Mouse (Mus musculus) ovary, adult 18-20 months (tissue): ENCODE data around the gene Six2.

ENCODE experiments used
- DNase-seq: peaks from one replicate; pipeline ENCODE4 v3.0.0; 2022; ENCODE audit warnings: low spot score, mixed read lengths

Gene Six2

DNA sequence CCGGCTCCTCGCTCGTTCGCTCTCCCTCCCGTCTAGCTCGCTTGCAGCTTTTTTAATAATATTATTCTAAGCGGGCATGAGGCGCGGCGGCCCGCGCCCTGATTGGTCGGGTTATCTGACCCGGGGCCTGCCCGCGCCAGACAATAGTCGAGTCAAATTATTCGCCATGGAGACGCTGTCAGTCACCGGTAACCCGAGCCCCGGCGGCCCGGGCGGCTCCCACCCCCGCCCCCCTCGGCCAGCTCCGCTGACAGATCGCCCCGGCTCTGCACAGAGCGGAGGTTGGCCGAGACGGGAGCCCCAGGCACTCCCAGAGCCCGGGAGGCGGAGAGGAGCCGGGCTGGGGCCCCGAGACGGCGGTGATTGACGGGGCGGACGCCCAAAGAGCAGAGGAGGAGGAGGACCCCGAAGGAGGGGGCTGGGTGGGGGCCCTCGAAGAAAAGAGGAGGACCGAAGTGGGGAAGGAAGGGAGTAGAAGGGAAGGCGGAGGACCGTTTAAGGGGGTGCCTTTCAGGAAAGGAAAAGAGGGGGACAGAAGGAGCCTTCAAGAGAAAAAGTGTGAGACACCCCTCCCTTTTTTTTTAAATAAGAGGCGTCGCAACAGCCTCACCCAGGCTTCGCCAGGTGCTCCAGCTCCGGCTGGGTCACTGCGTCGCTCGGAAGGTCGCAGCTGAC is at the start of gene Six2:
TSS of gene Six2 (minus strand) at position 39 of the 675 bp plus-strand sequence.
- peak; percentile 47 for DNase-seq

DNA sequence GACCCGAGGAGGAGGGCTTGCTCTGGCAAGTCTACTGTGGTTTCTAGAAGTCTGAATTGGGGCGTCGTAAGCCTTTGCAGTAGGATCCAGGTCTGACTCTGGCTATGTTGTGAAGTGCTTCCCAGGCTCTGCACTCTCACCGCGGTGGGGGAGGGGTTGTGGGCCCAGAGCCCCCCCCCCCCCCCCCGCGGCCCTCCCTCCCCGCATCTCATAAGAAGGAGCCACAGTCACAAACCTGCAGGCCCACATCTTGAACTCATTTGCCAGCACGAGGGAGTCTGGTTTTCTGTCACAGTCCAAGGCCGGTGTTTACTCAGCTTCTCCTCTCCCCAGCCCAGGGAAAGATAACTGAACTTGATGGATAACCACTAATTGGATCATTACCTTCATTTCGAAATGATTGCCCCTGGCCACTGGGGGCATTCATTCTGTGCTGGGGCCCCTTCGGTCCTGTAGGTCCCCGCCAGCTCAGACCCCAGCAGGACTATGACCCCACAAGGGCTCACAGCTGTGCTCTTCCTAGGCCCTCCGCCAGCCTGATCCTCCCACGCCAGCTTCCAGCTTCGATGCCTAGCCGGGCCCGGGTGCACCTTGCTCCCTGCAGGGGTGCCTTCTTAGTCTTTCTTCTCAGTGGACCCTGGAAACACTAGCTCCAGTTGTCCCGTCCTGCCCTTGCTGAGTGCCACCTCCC is 49.2 kb upstream of the Six2 start:
- DNase-seq, result no peak

DNA sequence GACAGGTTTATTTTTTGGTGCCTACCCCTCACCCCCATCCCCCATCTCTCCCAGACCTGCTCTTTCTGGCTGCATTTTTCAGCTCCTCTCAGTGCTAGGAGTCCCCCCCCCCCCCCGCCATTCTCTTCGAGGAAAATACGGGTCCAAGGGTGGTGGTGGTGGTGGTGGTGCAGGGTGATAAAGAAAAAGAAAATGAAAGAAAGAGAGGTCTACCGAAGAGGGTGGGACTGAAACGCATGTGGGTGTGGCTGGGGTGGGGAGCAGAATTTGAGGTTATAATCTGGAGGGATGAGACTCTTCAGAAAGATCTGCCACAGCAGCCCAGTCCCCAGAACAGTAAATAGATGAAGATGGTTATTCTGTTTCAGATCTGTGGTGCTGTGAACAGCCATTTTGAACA is 43.3 kb upstream of the Six2 start:
- DNase-seq, result no peak

DNA sequence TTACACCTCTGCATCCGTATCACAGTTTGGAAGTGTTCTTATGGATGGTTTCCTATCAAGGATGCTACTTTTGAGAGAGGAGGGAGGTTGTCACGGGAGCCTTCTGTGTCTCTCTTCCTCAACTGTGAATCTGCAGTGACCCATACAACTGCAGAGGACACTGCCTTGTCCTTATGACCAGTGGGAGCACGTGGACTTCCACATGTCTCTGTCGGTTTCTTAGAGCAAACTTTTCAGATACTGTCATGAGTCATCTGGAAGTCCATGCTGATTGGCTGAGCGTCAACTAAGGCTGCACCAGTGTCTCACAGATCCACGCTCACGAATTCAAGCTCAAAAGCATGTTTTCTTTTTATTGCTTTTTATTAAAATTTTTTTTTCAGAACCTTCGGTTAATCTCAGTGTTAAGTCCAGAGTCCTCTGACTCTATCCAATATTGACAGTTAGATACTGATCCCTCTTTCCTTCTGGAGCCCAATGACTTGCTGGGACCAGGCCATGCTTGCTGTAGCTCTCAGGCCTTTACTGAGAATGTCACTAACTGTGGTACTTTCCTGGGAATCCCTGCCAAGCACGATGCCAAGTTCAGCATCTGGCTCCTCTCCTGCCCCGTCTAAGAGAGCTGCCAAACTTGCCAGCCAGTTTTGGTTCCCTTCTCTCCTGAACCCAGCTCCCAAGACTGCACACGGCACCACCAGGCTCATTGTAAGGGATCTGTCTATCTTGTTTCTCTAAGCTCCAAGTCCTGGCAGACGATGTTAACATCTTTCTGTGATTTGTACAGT is 42.3 kb upstream of the Six2 start:
- DNase-seq, result no peak

DNA sequence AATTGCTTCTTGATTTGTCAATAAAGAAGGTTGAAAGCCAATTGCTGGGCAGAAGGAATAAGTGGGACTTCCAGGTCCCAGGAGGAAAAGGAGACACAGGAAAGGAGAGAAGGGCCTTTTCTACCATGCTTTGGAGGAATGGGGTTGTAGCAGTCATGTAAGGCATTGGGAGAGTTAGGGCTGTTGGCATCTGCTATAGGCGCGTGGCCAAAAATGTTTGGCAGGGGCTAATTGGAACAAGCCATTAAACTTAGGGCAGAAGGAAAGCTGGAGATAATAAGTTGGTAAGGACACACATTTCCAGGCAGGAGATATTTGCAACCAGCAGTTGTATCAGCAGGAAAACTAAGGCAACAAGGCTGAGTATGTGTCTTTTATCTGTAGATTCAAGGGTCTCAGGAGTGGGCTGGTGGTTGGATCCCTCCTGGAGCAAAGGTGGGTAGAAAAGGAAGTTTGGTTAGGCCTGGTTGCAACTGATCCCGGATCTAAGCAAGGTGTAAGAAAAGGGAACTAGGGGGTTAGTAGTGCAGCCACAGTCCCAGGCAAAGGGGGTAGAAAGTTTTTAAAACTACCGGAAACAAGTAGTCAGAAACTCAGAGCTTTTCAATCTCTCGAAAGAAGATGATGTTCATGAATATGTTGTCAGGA is 40.1 kb upstream of the Six2 start:
- DNase-seq, result no peak

DNA sequence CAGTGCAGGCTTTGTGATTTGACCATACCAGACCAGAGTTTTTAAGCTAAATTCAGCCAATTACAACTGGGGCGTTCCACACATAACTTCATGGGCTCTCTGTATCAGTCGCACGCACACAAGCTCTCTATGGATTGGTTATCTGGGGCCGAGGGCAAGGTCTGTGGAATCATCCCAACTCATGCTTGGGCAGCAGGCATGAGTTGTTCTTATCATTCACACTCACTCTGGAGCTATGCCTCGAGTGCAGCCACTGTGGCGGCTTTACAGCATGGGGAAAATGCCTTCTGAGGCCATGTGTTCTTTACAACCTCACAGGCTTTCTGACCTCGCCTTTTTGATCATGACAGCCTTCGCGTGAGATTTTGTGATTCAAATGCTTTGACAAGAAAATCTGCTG is 37.9 kb upstream of the Six2 start:
- DNase-seq, result no peak

DNA sequence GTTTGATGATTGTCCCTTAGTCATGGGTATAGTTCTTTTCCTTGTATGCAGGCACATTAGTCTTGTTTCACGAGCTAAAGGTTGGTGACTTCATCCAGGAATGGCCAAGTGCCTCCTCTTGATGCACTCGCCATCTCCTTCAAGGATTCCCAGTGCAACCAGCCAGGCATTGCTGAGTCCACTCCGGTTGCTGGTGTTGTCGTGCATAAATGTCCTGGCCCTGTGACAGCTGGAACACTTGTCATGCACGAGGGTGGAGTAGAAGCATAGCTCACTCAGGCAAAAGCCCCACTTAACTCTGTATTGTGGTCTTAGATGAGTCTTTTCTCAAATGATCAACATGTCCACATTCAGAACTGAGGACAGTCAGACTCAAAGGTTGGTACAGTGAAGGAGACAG is 35.1 kb upstream of the Six2 start:
- DNase-seq, result no peak

DNA sequence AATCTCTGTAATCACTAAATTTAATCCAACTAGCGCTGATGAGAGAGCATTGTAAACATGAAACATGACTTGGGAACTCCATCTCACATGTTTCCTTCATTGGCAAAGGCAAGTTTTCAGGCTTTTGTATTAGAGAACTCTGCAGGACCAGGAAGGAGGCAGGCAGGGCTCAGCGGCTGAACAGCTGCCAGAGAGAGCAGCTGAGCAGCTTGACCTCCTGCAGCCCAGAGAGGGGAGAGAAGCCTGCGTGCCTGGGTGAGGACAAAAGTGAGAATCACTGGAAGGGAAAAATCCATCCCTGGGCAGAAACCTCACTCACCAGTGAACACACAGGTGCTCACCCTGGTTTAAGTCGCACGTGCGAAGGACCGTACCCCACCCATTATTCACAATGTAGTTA is 29.2 kb upstream of the Six2 start:
- no peak for DNase-seq

DNA sequence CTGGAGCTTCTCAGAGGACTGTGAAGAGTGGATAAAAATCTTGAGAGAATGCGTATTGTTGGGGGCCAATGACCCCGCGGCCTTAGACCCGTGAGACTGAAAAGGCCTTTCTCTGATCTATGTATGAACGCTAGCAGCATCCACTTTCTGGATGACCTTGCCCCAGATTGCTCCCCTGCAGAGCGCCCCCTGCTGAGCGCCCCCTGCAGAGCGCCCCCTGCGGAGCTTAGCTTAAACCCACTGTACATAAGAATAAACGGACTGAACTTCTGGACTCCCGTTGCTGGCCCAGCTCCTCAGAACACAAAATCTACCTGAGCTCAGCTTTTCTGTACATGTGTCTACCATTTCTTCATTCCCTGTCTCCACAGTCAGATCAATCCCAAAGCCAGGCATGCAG is 27.7 kb upstream of the Six2 start:
- no peak for DNase-seq

DNA sequence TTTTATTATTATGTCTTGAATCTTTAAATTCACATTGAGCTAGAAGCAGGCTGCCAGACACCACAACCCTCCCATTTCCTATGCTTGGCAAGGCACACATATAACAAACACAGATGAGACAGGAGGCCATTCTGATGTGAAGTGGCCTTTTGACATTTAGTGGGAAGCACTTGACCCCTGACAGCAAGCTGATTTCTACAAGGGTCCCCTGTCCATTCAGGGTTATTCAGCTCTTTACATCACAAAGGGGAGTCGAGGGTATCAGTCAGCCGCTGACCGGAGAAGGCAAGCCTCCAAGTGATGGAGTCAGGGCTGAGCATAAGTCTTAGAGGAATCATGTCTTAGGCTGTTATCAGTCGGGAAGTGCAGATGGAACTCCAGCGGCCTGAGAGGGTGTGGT is 26.3 kb upstream of the Six2 start:
- DNase-seq, result no peak

DNA sequence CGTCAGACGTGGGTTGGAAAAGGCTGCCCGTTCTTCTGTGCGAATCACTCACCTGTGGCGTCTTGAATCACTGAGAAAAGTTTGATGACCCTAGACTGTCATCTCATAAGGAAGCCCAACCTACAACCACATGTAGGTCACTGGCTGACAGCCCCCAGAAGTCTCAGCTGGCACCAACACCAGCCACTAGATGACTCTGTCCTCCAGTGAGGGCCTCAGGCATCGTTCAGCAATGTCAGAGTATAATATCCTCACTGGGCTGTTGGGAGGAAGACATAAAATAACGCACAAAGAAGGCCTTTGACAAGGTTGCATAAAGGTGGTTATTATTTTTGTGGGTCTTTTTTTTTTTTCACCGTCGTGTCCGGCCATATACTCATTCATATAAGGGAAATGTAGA is 24.8 kb upstream of the Six2 start:
- no peak for DNase-seq

DNA sequence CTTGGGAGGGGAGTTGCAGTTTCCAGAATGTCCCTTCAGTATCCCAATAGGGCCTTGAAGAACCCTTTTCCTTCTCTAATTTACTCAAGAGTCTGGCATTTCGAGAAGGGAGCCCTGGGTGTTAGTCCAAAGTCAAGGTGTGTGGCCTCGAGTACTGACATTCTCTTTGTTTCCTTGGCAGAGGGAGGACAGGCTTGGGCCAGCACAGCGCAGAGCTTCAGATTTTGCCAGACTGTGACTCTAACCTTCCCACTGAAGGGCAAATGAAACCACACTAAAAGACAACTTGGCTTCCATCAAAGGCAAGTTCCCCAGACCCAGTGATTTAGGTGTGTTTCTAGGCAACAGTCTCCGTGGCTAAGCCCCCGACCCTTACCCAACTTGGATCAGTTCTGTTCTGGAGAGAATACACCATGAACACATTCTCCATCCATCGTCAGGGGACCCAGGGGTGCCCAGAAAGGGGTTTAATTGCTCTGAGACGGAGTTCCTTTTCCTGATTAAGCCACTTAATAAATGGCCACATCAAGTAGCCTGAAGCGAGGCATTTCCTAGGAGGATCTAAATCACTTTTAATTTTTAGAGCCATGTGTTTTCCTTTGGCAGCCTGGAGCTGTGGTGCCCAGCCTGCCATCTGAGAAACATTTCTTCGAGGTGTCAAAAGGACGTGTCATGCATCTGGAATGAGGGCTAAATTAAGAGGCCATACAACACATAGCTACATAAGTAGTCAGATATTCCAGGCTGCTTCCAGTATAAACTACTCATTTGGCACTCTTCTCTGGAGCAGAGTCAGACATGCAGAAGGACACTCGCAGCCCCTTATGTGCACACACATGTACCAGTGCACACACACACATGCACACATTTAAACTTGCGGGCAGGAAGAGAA is 16.5 kb upstream of the Six2 start:
- DNase-seq, result no peak

DNA sequence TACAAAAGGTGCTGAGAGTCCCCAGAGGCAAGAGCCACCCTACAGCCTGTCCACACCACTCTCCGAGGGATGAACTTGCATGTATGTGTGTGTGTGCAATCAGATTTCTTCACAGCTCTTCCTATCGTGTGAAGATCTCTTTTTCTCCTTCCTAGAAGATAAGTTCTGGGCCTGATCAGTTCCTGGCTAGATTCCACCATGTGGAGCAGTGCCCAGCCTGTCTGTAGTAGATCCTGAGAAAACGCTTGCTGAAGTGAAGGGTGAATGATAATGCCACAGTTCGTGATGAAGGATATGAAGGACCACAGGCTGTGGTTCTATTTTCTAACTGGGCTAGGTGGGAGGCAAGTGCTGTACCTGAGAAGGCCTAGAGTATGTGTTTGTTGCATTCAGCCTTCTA is 12.0 kb upstream of the Six2 start:
- no peak for DNase-seq

DNA sequence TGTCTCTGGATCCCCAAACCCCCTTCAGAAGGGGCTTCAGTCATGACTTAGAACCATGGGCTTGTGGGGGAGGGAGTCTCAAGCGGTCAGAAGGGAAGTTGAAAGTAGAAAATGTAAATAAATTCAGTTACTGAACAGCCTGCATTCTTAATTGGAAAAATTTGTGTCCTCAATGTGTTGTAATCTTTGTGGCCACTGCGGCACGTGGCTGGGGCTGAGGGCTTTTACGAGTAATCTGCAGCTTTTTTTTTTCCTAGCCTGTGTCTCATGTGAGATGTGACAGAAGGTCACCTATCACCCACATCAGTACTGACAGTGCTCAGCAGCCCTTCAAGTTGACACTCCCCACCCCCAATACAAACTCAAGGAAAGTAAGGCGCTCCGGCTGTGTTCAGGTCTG is 10.6 kb upstream of the Six2 start:
- no peak for DNase-seq

DNA sequence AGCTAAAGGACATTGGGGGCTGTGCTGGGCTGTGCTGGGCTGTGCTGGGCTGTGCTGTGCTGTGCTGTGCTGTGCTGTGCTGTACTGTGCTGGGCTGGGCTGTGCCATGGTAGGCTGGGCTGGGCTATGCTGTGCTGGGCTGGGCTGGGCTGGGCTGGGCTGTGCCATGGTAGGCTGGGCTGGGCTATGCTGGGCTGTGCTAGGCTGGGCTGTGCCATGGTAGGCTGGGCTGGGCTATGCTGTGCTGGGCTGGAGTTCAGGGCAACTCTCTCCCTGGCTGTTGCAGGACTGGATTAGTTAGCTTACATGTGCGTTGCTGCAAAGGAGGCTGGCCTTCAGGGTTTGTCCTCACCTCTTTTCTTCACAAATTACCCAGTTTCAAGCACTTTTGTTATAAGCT is 9.9 kb upstream of the Six2 start:
- no peak for DNase-seq

DNA sequence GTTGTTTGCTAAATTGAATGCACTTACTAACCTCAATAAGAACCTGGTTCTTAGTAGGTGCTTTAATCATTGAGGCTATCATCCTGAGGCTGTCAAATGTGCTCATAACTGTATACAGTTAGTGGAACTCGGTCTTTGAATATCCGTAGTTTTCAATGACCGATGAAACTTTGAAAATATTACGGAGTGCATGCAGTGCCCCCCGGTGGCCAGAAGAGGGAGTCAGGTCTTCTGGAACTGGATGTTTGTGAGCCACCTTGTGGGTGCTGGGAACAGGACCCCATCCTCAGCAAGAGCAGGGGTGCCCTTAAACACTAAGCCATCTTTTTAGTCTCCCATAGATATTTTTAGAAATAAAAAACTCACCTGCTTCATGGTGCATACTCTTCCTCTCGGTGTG is 6.4 kb upstream of the Six2 start:
- DNase-seq, result no peak

DNA sequence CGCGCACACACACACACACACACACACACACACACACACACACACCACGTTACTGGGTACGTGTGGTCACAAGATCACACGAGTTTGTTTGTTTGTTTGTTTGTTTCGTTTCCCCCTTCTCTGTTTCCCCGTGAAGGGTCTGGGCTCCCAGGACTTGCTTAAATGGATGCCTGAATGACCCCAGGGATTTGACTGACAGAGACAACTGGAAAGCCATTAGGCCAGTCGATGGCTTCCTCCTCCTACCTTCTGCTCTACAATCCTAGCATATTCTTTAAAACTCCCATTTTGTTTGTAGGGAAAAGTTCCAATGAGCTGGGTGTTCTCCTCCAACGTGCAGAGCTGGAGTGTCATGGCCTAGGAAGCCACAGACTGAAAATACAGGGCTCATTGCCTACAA is 5.0 kb upstream of the Six2 start:
- no peak for DNase-seq

DNA sequence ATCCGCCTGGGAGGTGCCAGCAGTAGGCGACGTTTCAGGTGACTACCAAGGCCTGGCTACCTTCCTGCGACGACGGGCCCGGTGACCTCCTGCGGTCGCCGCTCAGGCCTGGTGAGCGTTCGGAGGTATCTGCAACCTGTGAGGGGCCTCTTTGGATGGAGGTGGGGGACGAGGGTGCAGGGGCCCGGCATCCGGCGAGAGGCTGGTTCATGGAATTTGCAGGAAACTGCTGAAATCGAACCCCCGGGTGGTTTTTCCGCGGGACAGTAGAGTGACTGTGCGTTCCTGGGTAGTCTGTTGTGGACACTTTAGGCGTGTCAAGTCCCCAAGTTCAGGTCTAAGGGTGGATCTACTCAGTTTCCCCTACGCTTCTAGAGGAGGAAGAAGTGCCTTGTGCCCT is 4.5 kb upstream of the Six2 start:
- DNase-seq, result no peak

DNA sequence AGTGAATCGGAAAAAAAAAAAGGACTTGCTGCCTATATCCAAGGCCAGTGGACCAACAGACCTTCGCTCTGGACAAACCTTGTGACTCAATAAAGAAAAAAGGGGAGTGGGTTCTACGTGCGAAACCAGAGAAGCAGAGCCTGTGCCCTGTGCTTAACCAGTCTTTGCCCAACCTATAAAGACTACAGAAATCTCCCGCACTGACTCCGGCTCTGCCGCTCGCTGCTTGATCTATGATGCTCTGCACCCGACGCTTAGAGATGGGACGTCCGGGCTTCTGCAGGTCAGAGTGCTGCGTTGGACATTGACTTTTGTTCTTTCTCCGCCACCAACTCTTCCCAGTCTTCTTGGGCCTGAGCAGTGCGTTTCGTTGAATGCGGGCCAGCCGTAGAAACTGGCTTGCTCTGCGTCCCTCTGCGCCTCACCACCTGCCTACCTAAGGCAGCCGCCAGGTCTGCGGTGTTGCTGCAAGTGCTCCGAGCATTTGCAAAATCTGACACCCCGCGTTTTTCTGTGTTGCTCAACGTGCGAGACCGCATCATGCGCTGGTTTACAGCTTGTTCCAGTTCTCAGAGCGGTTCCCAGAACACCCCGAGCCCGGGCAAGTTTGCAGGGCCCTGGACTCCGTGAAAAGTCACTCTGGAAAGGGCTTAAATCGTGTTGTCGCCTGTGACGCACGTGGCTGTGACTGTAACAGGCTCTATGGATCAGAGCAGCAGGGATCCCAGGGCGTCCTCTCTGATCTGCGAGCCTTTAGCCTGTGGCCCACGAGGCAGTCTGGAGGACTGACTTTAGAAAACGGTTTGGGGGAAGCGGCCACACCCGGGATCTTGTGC is 3.8 kb upstream of the Six2 start:
- no peak for DNase-seq

DNA sequence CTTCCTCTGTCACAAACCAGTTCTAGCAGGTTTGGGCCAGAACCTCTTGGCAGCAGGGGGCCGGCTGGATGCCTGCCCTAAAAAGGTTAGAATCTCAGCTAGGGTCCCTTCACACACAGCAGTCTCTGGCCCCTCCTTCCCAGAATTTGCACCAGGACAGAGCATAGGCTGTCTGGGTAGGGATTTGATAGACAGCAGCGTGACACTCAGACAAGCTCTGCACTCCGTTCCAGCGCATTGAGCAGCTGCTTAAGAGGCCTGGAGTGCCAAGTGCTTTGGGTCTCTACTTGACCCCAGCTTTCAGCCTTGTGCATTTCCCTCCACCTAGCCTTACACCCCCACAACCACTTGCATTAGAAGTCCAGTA is 2.9 kb upstream of the Six2 start:
- no peak for DNase-seq
